Mouse (Mus musculus) fat pad, adult 2 months (tissue): ENCODE data around the gene Brsk2.
"Not testable (repeated sequence)": the region's sequence is repeated elsewhere in the genome, so short reads cannot be mapped to it uniquely, and the experiment has no call there.

Experiments used
- DNase-seq: peaks from one replicate; pipeline ENCODE4 v3.0.0-alpha.2; 2011; ENCODE audit warnings: low read depth, low spot score; ENCODE audit errors: extremely low read depth

The Brsk2 gene

DNA sequence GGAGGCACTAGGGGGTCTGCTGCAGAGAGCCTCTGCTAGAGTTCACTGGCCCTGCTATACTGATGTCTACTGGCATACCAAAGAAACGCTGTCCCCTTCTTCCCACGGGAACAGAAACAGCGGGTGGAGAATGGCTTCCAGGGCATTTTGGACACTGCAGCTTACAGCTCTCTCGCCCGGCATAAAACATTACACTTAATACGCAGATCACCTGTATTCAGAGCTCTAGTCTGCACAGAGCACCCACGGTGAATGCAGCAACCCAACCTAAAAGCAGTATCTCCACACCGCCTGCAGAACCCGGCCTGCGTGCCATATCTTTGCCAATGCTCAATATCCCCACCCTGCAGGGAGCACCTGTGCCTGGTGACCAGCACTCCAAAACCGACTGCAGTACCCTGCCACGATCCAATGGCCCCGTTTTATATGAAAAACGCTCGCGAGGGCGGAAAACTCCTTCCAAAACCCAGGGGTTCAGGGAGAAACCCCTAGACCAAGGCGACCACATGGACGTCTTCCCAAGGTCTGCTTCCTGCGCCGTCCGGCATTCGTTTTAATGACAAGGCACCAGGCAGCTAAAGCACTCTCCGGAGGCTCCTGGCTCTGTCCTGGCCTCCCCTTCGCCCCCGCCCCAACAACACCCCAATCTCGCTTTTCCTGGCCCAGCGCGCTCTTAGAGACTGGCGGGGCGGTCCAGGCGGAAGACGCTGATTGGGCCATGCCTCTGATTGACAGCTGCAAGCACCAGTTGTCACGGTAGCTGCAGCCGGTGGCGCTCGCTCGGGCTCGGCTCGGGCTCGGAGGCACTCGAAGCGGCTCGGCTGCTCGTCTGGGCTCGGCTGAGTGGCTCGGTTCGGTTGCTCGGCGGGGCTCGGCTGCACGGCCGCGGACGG is at the start of gene Brsk2:
Brsk2 (plus strand) TSS at position 846 of the 893 bp plus-strand sequence.
- DNase-seq = peak; percentile 21

DNA sequence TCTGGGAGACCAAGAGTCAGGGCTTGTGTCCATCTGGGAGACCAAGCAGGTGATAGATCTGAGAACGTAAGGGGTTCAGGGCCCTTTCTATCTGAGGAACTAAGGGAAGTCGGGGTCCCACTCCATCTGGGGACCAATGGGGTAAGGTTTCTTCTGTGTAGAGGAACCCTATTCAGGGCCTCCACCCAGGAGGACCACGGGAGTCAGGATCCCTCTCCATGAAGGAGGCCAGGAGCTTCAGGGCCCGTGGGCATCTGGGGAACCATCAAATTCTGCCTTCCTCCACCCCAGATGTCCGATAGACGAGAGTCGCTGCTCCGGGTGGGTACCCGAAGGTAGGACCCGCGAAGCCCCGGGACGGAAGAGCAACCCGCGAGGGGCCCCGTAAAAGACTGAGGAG is 47.7 kb upstream of the Brsk2 start:
- no peak for DNase-seq

GRCm38 (mm10) chr7:141902269-141902729 is 47.3 kb upstream of the Brsk2 start:
- DNase-seq = peak; percentile 37

- no peak for DNase-seq
These were observed 46.8 kb upstream of the Brsk2 start for GRCm38 (mm10) chr7:141902791-141903190.

DNA sequence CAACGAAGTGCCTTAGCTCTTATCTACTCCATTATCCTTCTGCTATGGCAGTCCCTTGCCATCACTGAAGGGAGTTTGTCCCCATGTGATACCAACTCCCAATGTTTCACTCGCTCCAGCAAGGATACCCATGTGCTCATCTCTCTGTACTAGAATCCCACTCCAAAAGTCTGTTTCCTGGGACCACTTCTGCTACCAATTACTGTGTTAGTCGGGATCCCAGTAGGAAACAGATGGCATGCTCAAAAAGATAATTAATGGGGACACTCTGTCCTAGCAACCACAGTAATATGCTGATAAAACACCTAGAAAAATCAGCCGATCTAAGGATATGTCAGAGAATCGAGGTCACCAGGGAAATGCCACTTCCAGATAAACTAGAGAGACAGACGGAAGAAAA is 41.0 kb upstream of the Brsk2 start:
- DNase-seq = no peak

DNA sequence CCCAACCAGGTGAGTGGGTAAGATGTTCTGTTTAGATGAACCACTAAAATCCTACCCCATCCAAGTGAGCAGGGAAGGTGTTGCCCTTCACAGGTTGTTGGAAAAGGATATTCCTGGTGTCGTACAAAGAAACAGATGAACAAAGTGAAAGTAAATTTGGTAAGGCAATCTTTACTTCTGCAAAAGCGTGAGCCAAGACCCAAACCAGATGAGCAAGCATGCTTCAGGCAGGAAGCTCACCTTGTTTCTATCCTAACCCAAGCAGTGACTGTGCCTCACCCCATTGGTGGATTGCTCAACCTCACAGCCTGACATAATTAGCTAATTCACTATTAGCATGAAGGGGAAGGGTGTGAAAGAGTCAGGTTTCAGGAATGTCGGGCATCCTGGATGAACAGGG is 38.2 kb upstream of the Brsk2 start:
- DNase-seq = peak; percentile 28

DNA sequence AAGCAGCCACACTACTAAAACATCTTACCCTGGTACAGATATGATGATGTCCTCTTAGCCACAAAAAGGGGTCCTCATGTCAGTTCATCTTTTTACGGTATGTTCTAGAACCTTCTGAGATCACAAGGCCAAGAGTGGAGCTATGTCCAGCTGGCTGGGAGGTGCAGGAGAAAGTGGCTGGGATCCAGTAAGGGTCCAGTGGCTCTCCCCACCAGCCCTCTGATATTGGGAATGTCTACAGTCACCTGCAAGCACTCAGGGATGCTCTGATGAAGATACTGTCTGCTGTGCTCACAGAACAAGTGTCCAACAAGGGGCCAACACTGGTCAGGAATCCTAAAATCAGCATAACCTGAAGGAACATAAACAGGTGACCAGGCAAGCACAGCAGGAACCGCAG is 31.1 kb upstream of the Brsk2 start, which contains the start of gene Tollip:
Tollip (minus strand) TSS at position 101 of the 400 bp plus-strand sequence.
- DNase-seq = no peak

DNA sequence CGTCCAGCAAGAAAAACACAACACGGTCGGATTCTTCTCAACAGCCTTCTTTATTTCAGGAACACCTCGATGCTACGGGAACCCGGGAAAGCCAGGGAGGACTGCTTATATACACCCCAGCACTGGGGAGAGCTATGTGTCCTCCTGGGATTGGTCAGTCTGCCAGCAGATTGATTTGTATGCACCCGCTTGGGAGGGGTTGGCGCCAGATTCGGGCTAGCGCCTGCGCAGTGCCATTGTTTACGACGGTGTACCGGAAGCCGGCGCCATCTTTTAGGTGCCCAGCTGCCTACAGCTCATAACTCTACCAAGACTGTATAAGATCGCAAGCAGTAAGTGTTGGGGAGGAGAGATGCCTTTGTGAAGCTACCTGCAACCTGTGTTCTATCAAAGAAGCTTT is 25.4 kb upstream of the Brsk2 start:
- DNase-seq = not testable (repeated sequence)

DNA sequence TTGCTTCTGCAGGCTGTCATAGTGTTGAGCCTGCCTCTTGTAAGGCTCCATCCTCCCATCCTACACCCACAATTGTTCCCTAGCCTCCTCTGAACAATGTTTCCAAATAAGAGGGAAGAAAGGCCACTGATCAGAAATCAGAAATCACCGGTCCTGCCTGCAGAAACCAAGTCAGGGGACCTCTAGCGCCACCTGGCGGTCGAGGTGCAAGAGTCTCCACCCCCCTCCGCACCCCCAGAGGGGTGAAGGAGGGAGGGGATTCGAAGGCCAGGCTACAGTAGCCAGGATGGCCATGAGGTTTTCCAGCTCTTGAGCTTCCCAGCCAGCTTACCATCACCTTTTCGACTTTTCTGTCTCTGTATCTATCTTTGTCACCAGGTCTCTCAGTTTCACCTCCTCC is 24.6 kb upstream of the Brsk2 start:
- DNase-seq = no peak

DNA sequence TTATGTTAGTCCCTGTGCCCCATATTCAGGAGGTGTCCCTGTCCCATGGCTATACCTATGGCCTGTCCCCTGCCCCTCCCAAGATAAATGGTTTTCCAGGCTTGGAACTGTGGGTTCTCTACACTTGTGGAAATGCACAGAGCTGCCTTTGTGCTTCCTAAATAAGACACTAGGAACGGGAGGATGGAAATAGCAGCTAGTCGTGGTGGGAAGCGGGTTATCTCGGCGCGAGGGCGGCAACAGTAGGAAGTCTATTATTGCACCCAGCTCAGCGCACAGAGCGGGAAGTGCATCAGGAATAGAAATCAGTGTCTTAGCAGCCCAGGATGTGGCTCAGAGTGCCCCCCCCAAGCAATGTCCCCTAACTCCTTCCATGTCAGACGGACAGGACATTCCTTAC is 20.9 kb upstream of the Brsk2 start:
- DNase-seq = no peak

GRCm38 (mm10) chr7:141934128-141934898 is 15.2 kb upstream of the Brsk2 start:
- no peak for DNase-seq

DNA sequence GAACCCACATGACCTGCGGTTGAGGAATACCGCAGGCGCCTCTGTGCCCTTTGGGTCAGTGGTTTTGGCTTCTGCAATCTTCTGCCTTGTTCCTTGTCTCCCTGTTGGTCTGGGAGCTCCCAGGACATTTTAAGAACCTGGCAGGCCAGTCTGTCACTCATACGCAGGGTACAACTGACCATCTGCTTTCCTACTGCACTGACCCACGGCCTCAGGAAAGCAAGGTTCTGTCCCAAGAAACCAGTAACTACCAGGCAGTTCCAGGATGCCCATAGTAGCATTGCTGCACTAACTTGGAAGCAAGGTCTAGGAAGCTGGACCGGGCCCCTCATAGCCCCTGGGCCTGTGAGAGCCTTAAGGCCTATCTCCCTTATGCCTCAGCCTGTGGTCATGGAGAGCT is 14.6 kb upstream of the Brsk2 start:
- no peak for DNase-seq

- DNase-seq = no peak
These were observed 6.1 kb upstream of the Brsk2 start for GRCm38 (mm10) chr7:141943444-141943843.

GRCm38 (mm10) chr7:141945927-141946326 is 3.6 kb upstream of the Brsk2 start:
- no peak for DNase-seq

DNA sequence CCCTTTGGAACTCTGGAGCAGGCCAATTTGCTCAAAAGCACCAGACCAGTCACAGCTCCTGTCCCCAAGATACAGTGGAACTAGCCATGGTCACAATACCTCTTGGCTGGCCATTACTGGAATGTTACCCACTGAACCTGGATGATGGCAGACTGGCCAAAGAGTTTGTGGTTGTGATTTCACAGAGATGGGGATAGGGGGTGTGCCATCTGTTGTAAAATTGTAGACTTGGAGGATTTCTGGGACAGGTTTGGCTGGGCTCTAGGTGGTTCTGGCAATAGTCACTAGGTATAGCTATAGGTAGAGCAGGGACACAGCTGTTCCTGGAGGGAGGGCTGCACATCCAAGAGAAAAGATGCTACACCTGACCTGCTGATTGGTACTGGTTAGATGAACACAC is 2.0 kb upstream of the Brsk2 start:
- DNase-seq = no peak

DNA sequence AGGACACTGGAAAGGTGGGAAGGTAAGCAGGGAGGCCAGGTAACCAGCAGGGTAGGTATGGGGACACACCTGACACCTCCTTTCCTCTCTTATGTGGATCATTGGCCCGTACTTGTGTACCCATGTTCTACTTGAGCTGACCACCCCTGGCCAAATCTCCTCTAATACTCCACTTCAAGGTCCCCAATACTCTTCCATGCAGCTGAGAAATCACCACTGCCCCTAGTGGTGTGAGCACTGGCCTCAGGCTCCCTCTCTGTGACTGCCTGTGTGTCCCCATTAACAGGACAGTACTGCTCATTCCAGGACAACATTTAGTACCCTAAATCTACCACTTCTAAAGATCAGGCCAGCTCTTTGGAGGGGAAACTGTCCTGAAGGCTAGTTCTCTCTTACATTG is 1.5 kb upstream of the Brsk2 start:
- DNase-seq = no peak

DNA sequence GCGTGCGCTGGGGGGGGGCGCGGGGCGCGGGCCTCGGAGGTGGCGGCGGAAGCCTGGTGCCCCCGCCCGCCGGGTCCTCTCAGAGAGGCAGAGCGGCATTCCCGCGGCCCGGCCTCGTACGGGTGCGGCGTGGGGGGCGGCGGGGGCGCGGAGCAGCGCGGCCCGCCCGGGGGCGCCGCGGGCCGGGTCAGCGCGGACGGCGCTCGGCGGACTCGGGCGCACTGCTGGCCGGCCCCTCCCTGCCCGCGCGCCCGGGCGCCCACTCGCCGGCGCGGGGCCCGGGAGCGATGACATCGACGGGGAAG is 200 bp downstream of the Brsk2 start:
- DNase-seq = no peak

DNA sequence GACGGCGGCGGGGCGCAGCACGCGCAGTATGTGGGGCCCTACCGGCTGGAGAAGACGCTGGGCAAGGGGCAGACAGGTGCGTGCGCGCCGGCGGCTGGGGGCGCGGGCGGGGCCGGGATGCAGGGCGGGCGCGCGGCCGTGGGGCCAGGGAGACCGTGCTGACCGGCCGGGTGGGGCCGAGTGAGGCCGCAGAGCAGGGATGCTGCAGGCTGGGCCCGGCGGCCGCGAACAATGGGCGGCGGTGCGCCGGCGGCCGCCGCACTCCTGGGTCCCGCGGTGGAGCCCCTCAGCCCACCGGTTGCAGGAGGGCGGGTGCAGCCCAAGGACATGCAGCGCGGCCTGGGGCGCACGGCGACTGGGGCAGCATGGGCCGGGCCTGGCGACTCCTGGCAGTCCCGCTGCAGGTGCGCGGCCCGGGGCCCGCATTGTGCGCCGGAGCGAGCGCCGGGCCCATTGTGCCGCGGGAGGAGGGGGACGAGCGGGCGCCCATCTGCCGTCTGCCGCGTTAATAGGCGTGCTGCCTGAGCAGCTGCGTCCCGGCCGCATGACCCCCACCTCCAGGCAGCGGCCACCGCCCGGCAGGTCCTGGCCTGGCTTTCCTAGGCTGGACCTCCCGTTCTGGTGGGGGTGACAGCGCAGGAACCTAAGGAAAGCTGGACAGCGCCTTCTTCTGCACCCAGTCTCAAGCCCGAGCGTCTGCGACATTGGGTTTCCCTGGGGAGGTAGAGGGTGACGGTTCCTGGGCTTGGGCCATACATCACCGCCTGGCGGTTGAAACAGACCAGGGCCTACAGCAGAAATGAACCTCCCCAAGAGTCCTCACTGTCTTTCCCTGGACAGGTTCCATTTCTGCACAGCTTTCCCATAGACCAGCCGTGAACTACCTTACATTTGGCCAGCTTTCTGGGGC is 808 bp downstream of the Brsk2 start:
- DNase-seq = no peak

GRCm38 (mm10) chr7:141951821-141952220 is 2.3 kb downstream of the Brsk2 start:
- DNase-seq = no peak

DNA sequence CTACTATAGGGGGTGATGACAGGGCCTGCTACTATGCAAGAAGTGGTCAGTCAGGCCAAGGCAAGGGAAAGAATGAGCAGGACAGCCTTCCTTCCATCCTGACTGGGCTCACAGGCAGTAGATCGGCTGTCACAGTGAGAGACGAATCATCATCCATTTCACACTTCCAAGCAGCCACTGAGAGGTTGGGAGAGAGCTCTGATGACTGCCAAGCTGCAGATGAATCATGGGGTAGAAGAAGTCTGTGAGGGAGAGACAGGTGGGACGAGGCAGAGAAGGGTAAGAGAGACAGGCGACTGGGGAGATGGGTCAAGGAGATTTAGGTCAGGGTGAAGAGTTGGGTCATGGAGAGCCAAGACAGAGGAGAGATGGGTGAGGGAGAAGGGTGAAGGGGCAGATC is 3.4 kb downstream of the Brsk2 start:
- no peak for DNase-seq

GRCm38 (mm10) chr7:141953616-141954015 is 4.1 kb downstream of the Brsk2 start:
- no peak for DNase-seq
